Mouse (Mus musculus): Measurements from ENCODE around the gene Hsfy2. TPM values are rescaled to one million over a fixed set of nuclear protein-coding genes. Genes with fewer than 3 reads are reported as not detected.

Gene Hsfy2
- polyA plus RNA-seq, 1 experiment = not detected

DNA sequence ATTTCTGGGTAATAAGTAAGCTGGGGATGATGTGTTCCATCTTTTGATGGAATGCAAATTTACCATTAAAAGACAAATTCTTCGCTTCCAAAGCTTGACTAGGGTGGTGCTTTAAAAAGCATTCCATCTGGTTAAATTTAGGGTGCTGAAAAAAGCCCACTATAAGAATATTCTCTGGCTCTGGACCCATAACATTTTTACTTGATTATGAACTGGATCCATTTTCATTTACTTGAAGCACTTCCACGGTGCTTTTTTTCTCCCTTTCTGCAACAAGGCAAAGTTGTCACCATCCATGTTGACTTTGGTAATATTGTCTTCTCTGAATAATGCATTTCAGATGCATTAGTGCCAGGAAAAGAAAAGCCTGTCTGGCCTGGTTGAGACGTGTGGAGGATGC lies 27.4 kb upstream of the Hsfy2 start:
- Histone ChIP-seq H3K4me1 (ENCODE audit: control insufficient read depth, insufficient read depth, low read length) (no peaks in the 10 kb centered on the region), H3K27ac (ENCODE audit: control insufficient read depth, insufficient read depth, low read depth, low read length, poor library complexity) (no peak overlapping the region), H3K4me3 (replicated peaks; ENCODE audit: control insufficient read depth, low read depth, low read length) (no peak overlapping the region)
- no peak for TF ChIP-seq POLR2A (IDR thresholded peaks at IDR 0.05; ENCODE audit: borderline replicate concordance, control insufficient read depth, low read depth, low read length)
- no peak for TF ChIP-seq CTCF (IDR thresholded peaks at IDR 0.05; ENCODE audit: control insufficient read depth, insufficient read depth, low read length)
- WGBS = 68% methylated on average over 3 of the region's 3 CpGs

DNA sequence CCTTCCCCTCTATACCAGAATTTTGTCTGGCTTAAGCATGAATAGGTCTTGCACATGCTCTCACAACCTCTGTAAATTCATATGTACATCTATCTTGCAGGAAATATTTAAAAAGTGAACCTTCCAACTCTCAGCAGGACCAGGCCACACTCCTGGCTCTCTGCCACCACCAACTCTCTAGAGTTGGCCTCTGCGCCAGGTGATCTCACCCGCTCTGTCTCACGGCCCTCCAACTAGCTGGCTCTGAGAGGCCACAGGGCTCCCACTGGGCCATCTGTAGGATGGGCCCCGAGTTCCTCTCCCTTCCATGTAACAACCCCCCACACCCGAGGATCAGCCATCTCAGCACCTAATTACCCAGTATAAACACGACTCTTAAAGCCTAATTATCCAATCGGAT lies 10.4 kb downstream of the Hsfy2 start:
- Histone ChIP-seq H3K4me3 (replicated peaks; ENCODE audit: control insufficient read depth, low read depth, low read length) (no peak overlapping the region), H3K4me1 (ENCODE audit: control insufficient read depth, insufficient read depth, low read length) (no peaks in the 10 kb centered on the region), H3K27ac (ENCODE audit: control insufficient read depth, insufficient read depth, low read depth, low read length, poor library complexity) (no peak overlapping the region)
- 82% methylated on average over 7 of the region's 7 CpGs for WGBS
- TF ChIP-seq POLR2A (IDR thresholded peaks at IDR 0.05; ENCODE audit: borderline replicate concordance, control insufficient read depth, low read depth, low read length) = no peak
- no peak for TF ChIP-seq CTCF (IDR thresholded peaks at IDR 0.05; ENCODE audit: control insufficient read depth, insufficient read depth, low read length)

DNA sequence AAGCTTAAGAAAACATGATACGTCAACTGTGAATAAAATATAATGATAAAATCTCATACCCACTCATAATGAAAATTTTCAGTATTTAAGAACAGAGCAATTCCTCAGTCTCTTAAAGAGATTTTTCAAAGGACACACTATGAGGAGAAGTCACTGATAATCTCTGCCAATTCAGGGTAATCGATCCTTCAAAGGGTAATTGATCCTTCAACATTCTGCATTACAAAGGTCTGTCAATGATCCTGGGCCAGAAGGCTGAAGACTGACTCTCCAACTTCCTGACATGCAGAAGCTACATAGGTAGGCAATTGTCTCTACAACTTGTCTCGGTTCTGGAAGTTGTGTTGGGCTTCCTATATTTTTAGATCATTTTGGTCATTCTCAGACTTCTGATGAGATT lies 12.9 kb downstream of the Hsfy2 start:
- Histone ChIP-seq H3K4me3 (replicated peaks; ENCODE audit: control insufficient read depth, low read depth, low read length) (no peak overlapping the region), H3K27ac (ENCODE audit: control insufficient read depth, insufficient read depth, low read depth, low read length, poor library complexity) (no peak overlapping the region), H3K4me1 (ENCODE audit: control insufficient read depth, insufficient read depth, low read length) (no peaks in the 10 kb centered on the region)
- WGBS = 79% methylated on average over 3 of the region's 3 CpGs
- TF ChIP-seq CTCF (IDR thresholded peaks at IDR 0.05; ENCODE audit: control insufficient read depth, insufficient read depth, low read length) = no peak
- no peak for TF ChIP-seq POLR2A (IDR thresholded peaks at IDR 0.05; ENCODE audit: borderline replicate concordance, control insufficient read depth, low read depth, low read length)

DNA sequence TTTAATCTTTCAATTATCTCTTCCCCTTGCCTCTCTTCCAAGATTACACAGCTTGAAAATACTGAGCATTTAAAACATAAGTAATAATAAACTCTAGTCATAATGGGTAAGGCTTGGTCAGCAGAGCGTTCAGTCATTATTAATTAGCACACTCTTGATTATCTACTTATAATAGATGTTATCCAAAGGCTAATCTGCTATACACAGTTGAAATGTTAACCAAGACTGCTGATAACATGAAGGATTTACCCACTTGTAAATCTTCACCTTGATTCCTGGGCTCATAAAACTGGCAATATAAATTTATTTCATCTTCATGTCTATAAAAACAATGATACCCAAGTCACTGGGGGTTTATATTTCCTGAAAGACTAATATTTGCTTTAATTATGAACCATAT lies 24.9 kb downstream of the Hsfy2 start:
- H3K27ac ChIP-seq (ENCODE audit: control insufficient read depth, insufficient read depth, low read depth, low read length, poor library complexity) = no peak overlapping the region
- WGBS = 82% methylated on average over 1 of the region's 1 CpGs

More for the DNA sequence above, 24.9 kb downstream of the Hsfy2 start:
- TF ChIP-seq POLR2A (IDR thresholded peaks at IDR 0.05; ENCODE audit: borderline replicate concordance, control insufficient read depth, low read depth, low read length) (no peak), CTCF (IDR thresholded peaks at IDR 0.05; ENCODE audit: control insufficient read depth, insufficient read depth, low read length) (no peak)
- no peaks in the 10 kb centered on the region for H3K4me1 ChIP-seq (ENCODE audit: control insufficient read depth, insufficient read depth, low read length)
- no peak overlapping the region for H3K4me3 ChIP-seq (replicated peaks; ENCODE audit: control insufficient read depth, low read depth, low read length)

Data from bone marrow, adult 2 months (tissue).